Mouse (Mus musculus) MEL (cell line): Measurements from ENCODE around the gene Map3k3.

Experiments
- EP300 ChIP-seq, 2 experiments: IDR thresholded peaks; 2 replicates each; pipeline ENCODE4 v1.6.1; 2011; ENCODE audit warnings: improper control_type of control experiment in 2 of 2, low read length in 2 of 2, low read depth in 1 of 2, mild to moderate bottlenecking in 1 of 2
- MAX ChIP-seq: IDR thresholded peaks from 2 replicates; pipeline ENCODE4 v1.6.1; 2011; ENCODE audit warnings: low read length, improper control_type of control experiment

DNA sequence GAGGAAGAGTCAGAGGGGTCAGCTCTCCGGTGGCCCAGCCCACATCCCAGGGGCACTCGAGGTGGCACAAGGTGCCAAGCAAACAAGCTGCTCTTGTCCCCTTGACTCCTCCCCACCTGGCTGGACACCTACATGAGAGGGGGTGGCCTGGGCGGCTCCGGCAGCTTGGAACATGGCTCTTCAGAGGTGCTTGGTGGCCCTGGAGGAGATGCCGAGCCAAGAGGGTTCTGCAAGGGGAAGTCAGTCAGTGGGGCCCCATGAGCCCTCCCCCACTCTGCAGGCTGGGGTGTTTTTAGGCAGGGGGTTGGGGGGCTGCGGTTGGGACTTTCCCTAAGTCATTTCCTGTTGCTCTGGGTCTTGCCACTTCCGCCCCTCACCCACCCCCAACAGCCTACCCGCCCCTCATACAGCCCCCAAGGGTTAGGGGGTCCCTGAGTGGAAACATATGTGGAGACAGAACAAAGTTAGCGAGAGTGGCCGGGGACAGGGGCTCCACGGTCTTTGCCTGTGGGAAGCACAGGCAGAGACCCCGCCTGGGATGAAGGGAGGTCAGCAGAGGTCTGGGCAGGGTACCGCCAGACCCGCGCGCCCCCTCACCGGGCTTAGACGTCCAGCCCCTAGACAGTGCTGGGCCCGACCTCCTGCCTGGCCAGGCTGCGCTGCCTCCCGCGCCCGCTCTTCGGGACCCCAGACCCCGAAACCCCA, 75.0 kb downstream of the Map3k3 start:
- TF ChIP-seq EP300 (IDR thresholded peaks at IDR 0.05; ENCODE audit: low read depth in 1 of 2, low read length in 2 of 2) = peak; percentile 39 to 81; a peak in 3 of 4 replicates
- 0 out of 2 replicates have a peak, but pooled peaks have one; percentile 6 for TF ChIP-seq MAX
